30 mouse cellular contexts compared by ENCODE assay signal in the genomic region with DNA sequence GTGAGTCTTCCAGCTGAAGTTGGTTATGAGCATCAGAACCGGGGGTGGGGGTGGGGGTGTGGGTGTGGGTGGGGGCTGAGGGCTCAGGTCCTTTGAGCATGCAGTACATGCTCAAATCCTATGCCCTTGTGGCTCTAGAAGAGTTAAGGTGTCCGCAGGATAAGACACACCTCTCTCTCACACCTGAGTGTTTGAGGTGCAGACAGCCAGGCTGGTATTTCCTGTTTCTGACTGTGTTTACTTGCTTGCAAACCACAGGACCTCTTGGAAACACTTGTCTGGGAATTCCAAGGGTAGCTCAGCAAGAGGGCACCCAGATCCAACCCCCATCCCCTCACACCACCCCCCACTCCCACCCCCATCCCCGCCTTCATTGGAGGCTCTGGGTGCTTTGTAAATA.
A peak's percentile ranks its signal among the peaks of the same experiment; 100 is the strongest.
DNase-seq lines count a peak whose midpoint lies in the region; ATAC-seq and TF ChIP-seq lines count a peak whose summit lies in the region.
"Had no signal": no experiment of that assay in that cellular context is flagged by ENCODE, and none has a peak within 500 bp of the region (broad histone marks: within the 10 kb centered on the region; RNA-seq: fewer than 3 reads in every experiment).

No protein-coding gene starts in this region.

- H3K9ac ChIP-seq in embryonic facial prominence, embryonic 13.5 days = no peak overlapping the region
- H3K9ac ChIP-seq in lung, embryonic 14.5 days = no peak overlapping the region
- no peak overlapping the region for H3K9ac ChIP-seq in kidney, embryonic 15.5 days
- H3K9ac ChIP-seq: heart, embryonic 13.5 days; limb, embryonic 15.5 days; liver, embryonic 13.5 days; midbrain, embryonic 12.5 days; neural tube, embryonic 12.5 days had no signal

- no peaks in the 10 kb centered on the region for H3K36me3 ChIP-seq in embryonic facial prominence, embryonic 13.5 days
- no peaks in the 10 kb centered on the region for H3K36me3 ChIP-seq in embryonic facial prominence, embryonic 10.5 days (replicated peaks)
- no peaks in the 10 kb centered on the region for H3K36me3 ChIP-seq in lung, embryonic 14.5 days (ENCODE audit: insufficient read depth)
- no peaks in the 10 kb centered on the region for H3K36me3 ChIP-seq in kidney, embryonic 15.5 days
- H3K36me3 ChIP-seq: heart, embryonic 13.5 days; limb, embryonic 10.5 days; limb, embryonic 15.5 days; liver, embryonic 13.5 days; midbrain, embryonic 12.5 days; neural tube, embryonic 12.5 days had no signal

- no peaks in the 10 kb centered on the region for H3K27me3 ChIP-seq in embryonic facial prominence, embryonic 13.5 days
- H3K27me3 ChIP-seq in embryonic facial prominence, embryonic 10.5 days (replicated peaks; ENCODE audit: low read depth, poor library complexity, severe bottlenecking) = no peaks in the 10 kb centered on the region
- no peaks in the 10 kb centered on the region for H3K27me3 ChIP-seq in lung, embryonic 14.5 days (ENCODE audit: insufficient read depth, low read length)
- no peaks in the 10 kb centered on the region for H3K27me3 ChIP-seq in kidney, embryonic 15.5 days
- H3K27me3 ChIP-seq: CH12.LX; heart, embryonic 13.5 days; limb, embryonic 15.5 days; liver, embryonic 13.5 days; megakaryocyte, embryonic 14.5 days; midbrain, embryonic 12.5 days; neural tube, embryonic 12.5 days; Patski had no signal

- ATAC-seq in embryonic facial prominence, embryonic 13.5 days (ENCODE audit: insufficient number of reproducible peaks, insufficient read depth, low FRiP score, low TSS enrichment, low read depth) = 0 out of 2 replicates have a peak, but pooled peaks have one; percentile 15
- peak; percentile 87 for ATAC-seq in lung, embryonic 14.5 days (ENCODE audit: insufficient read depth)
- no peak for ATAC-seq in erythroblast, adult 5-6 weeks (replicated peaks; ENCODE audit: low FRiP score, poor library complexity, severe bottlenecking)
- ATAC-seq in kidney, embryonic 15.5 days (replicated peaks; ENCODE audit: low FRiP score) = no peak
- ATAC-seq: forebrain, embryonic 16.5 days; hindbrain, embryonic 16.5 days; Patski had no signal

- H3K4me1 ChIP-seq in embryonic facial prominence, embryonic 13.5 days = peaks cover 11% of the 10 kb centered on the region
- H3K4me1 ChIP-seq in embryonic facial prominence, embryonic 10.5 days = peaks cover 11% of the 10 kb centered on the region; the same call in 1 of the 2 replicates
- H3K4me1 ChIP-seq in lung, embryonic 14.5 days (ENCODE audit: insufficient read depth) = peaks cover 5% of the 10 kb centered on the region; the same call in 1 of the 2 replicates
- peaks cover 12% of the 10 kb centered on the region for H3K4me1 ChIP-seq in kidney, embryonic 15.5 days

- no peak for DNase-seq in embryonic facial prominence, embryonic 10.5 days (ENCODE audit: low spot score)
- DNase-seq in lung, embryonic 14.5 days = peak; percentile 67
- DNase-seq in lung, postnatal 25 days (ENCODE audit: low spot score) = peak; percentile 58
- no peak for DNase-seq in layer of hippocampus, adult 18-20 months (ENCODE audit: low spot score in 2 of 2)
- DNase-seq: adrenal gland, postnatal 25 days; cerebellum, adult 2 months; cerebellum, postnatal 14 days; gastrocnemius, adult 2 months; heart, postnatal 10 days; kidney, adult 18-20 months; kidney, postnatal 4 days; layer of hippocampus, adult 9-11 months; liver, embryonic 13.5 days; right cerebral cortex, adult 18-20 months; right cerebral cortex, postnatal 4 days had no signal

- H3K9me3 ChIP-seq in embryonic facial prominence, embryonic 13.5 days = peaks cover 12% of the 10 kb centered on the region; the same call in 1 of the 2 replicates
- H3K9me3 ChIP-seq in embryonic facial prominence, embryonic 10.5 days = peaks cover 13% of the 10 kb centered on the region
- 0 out of 2 replicates have a peak, but pooled peaks cover 6% of the 10 kb centered on the region for H3K9me3 ChIP-seq in lung, embryonic 14.5 days (ENCODE audit: low read depth, low read length)
- peaks cover 14% of the 10 kb centered on the region for H3K9me3 ChIP-seq in kidney, embryonic 15.5 days (replicated peaks)
- H3K9me3 ChIP-seq: limb, embryonic 10.5 days had no signal

- H3K4me3 ChIP-seq in embryonic facial prominence, embryonic 13.5 days = no peak overlapping the region
- H3K4me3 ChIP-seq in embryonic facial prominence, embryonic 10.5 days = no peak overlapping the region
- H3K4me3 ChIP-seq in lung, embryonic 14.5 days (ENCODE audit: low read depth, low read length) = no peak overlapping the region
- H3K4me3 ChIP-seq in kidney, embryonic 15.5 days (replicated peaks) = no peak overlapping the region
- H3K4me3 ChIP-seq: erythroblast, embryonic 14.5 days; gastrocnemius, adult 2 months; heart, embryonic 13.5 days; limb, embryonic 10.5 days; limb, embryonic 15.5 days; liver, embryonic 13.5 days; megakaryocyte, embryonic 14.5 days; midbrain, embryonic 12.5 days; myocyte; neural tube, embryonic 12.5 days had no signal

- 77% methylated on average over 3 of the region's 3 CpGs for WGBS in embryonic facial prominence, embryonic 13.5 days
- 85% methylated on average over 3 of the region's 3 CpGs for WGBS in embryonic facial prominence, embryonic 10.5 days
- WGBS in lung, embryonic 14.5 days = 65% methylated on average over 3 of the region's 3 CpGs
- 95% methylated on average over 3 of the region's 3 CpGs for WGBS in kidney, embryonic 15.5 days

- H3K4me2 ChIP-seq in embryonic facial prominence, embryonic 13.5 days = no peak overlapping the region
- H3K4me2 ChIP-seq in lung, embryonic 14.5 days = no peak overlapping the region
- no peak overlapping the region for H3K4me2 ChIP-seq in kidney, embryonic 15.5 days
- H3K4me2 ChIP-seq: heart, embryonic 13.5 days; limb, embryonic 15.5 days; liver, embryonic 13.5 days; midbrain, embryonic 12.5 days; neural tube, embryonic 12.5 days had no signal

- no peak for TF ChIP-seq CTCF in lung, embryonic 14.5 days (IDR thresholded peaks at IDR 0.05; ENCODE audit: low read depth)

- H3K27ac ChIP-seq in embryonic facial prominence, embryonic 13.5 days = no peak overlapping the region
- no peak overlapping the region for H3K27ac ChIP-seq in embryonic facial prominence, embryonic 10.5 days (replicated peaks)
- H3K27ac ChIP-seq in lung, embryonic 14.5 days (ENCODE audit: low read depth) = no peak overlapping the region
- H3K27ac ChIP-seq in kidney, embryonic 15.5 days = no peak overlapping the region
- H3K27ac ChIP-seq: gastrocnemius, adult 2 months; heart, embryonic 13.5 days; limb, embryonic 10.5 days; limb, embryonic 15.5 days; liver, embryonic 13.5 days; midbrain, embryonic 12.5 days; neural tube, embryonic 12.5 days had no signal

Comparison
In these comparisons a context has a peak if more than half of its experiments do, and no peak if none do; other contexts are left out.
1. ATAC-seq: peak in embryonic facial prominence, embryonic 13.5 days (single experiment) and lung, embryonic 14.5 days (single experiment); none in erythroblast, adult 5-6 weeks (single experiment) and kidney, embryonic 15.5 days (single experiment).
2. DNase-seq: peak in lung, embryonic 14.5 days (single experiment) and lung, postnatal 25 days (single experiment); none in embryonic facial prominence, embryonic 10.5 days (single experiment) and layer of hippocampus, adult 18-20 months (0 of 2).